Mouse (Mus musculus) thymus, postnatal 0 days (tissue): ENCODE measurements around the gene Stx1b. TPM values are rescaled to one million over a fixed set of nuclear protein-coding genes. Genes with fewer than 3 reads are reported as not detected.
"Not testable (repeated sequence)": the region's sequence is repeated elsewhere in the genome, so short reads cannot be mapped to it uniquely, and the experiment has no call there.

ENCODE experiments used
- DNase-seq: peaks from one replicate; pipeline ENCODE4 v3.0.0-alpha.2; 2015; ENCODE audit warnings: low spot score
- polyA plus RNA-seq: library from polyadenylated mRNA; unstranded; fragments of >200 nt; fragmentation: Nextera tagmentation; extraction: Ambion mirVana; gene quantifications from 2 replicates; pipeline ENCODE4 v1.2.1, GENCODE M21; 2015

Stx1b gene
- 0.19 and 0.49 TPM in 2 replicates for polyA plus RNA-seq

DNA sequence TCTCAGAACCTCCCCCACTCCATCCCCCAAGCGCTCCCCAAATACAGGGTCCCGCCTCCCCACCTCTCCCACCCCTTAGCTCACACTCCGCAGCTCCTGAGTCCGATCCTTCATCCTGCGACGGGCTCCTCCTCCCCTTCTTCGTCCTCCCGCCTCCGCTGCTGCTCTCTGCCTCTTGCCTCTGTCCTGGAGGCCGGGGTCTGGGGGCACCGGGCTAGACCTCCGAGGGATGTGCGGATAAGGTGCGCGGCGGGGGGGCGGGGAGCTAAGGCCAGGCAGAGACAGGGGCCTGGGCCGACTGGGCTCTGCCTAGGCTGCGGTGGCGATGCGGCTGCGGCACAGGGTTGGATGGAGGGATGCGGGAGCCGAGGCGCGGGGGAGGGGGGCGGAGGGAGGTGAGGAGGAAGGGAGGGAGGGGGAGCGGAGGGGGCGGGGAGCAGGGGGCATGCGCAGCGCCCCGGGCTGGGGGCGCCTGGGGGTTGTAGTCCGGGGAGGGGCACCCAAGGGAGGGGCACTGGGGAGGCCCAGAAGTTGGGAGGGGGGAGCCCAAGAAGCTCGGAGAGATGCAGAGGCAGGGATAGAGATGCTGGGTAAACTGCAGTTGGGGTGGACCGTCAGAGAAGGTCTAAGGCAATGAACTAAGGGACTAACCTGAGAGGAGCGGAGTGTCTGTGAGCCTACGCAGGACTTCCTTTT, at the start of gene Stx1b, which contains the start of gene Stx4a:
Stx1b (minus strand) TSS at position 374 of the 696 bp plus-strand sequence.
Stx4a (plus strand) TSS at position 119 of the 696 bp plus-strand sequence.
- no peak for DNase-seq

DNA sequence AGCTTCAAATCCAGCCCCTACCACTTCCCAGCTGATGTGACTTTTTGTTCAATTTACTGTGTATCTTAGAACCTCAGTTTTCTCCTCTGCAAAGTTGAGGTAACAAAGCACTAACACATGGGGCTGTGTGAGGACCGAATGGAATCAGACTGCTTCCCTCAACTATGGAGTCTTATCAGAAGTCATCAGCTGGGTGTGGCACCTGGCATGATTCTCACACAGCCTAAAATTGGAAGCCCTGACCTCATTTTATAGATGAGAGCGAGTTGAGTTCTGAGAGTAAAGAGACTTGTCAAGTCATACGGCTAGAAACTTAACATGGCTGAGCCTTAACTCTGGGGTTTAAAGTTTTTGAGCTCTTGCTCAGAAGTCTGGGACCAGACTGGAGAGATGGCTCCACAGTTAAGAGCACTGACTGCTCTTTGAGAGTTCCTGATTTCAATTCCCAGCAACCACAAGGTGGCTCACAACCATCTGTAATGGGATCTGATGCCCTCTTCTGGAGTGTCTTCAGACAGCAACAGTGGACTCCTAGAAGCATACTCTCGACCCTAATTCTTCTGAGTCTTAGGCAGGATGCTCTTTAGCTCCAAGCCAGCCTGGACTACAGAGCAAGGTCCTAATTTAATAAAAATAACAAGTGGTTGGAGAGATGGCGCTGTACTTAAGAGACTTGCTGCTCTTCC, 45.9 kb upstream of the Stx1b start:
- no peak for DNase-seq

GRCm38 (mm10) chr7:127869149-127869810, 44.9 kb upstream of the Stx1b start:
- no peak for DNase-seq

DNA sequence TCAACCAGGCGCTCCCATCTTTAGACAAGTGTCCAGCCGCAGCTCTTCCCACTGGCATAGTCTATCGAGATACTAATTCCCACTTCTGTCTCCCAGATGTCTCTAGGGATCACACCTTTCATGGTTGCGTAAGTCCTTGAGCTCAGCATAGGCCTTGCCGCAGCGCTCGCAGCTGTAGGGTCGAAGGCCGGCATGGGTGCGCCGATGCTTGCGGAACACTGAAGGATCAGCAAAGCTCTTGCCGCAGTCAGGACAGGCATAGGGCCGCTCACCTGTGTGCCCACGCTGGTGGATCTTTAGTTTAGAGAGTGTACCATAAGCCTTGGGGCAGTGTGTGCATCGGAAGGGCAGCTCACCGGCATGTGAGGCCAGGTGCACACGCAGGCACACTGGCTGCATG, 43.3 kb upstream of the Stx1b start:
- no peak for DNase-seq

DNA sequence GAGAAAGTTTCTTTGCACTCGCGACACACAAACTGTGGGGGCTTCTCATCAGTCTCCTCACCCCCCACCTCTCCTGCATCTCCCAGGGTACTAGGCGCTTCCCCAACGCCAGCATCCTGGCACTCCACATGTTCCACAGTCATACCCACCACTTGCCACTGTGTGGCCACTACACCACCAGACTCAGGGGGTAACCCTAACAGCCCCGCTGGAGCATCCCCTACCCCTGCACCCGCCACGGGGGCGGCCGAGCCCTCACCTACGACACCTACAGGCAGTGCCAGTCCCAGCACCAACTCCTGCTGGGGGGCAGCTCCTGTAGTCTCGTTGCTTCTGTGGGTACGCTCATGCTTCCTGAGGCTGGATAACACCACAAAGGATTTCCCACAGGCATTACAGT, 42.1 kb upstream of the Stx1b start:
- DNase-seq: no peak

- DNase-seq: no peak
Measured at GRCm38 (mm10) chr7:127858258-127858657, 33.9 kb upstream of the Stx1b start.

DNA sequence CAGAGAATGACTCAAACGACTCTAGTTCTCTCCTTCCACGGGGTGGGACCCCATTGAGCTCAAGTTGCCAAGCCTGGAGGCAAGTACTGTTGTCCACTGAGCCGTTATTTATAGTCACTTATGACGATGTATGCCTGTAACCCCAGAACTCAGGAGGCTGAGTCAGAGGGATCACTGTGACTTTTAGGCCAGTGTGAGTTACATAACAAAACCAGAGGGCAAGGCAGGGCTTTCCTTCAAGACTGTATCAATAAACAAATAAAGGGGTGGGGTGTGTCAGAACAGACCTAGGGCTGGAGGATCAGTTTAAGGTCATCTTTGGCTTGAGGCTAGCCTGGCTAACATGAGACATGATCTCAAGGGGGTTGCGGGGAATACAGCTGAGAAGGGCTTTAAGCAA, 26.6 kb upstream of the Stx1b start:
- no peak for DNase-seq

DNA sequence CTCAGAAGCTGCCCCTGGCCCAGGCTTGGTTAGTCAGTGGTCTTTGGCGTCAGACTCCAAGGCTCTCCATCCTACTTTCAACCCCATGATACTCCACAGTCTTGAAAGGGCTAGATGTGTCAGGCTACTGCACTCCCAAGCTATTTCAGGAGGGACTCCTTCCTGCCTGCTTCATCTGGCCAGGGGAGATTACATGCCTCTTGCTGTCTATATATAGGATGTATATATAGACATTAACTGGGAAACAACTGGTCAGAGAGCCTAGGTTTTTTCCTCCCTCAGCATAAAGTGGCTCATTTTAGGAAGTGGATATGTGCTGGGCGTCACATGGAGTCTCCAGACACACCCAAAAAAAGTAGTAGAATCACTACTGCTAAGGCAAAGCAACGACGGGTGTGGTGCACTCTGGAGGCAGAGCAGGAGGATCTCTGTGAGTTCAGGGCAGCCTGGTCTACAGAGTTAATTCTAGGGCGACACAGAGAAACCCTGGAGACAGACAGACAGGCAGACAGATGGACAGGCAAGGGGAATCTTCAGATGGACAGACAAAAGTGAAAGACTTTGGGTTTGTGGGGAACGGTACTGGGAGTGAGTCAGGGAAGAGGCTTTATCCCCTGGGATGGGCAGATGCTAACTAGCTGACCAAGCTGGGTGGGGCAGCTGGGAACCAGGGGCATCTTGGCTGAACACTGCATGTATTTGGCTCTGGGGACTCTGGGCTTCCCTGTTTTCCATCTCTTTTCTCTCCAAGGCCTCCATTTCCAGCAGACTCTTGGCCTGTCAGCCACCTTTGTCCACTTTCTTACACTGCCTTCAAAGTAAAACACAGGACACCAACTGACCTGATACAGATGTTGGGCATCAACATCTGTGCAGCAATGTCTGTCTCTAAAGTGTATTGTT, 25.9 kb upstream of the Stx1b start:
- DNase-seq: no peak

- peak; percentile 79 for DNase-seq
Measured at GRCm38 (mm10) chr7:127842001-127842718, 17.8 kb upstream of the Stx1b start.

GRCm38 (mm10) chr7:127841340-127842000, 17.1 kb upstream of the Stx1b start:
- DNase-seq: peak; percentile 91

DNA sequence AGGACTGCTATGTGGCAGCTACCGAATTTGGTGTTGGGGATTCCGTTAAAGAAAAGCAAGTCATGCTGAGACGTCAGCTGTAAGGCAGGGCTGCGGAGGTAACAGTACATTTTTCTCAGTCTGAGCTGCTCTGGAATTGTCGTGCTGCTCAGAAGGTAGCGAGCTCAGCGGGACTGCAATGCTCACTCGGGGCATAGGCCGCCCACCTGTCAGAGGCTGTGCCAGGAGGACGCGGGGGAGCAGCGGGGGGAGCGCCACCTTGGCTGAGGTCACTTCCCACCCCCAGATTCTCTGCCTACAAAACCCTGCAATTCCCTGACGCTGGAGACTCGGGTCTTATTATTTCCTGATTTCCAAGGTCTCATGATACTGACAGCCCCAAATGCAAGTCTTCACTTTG, 16.5 kb upstream of the Stx1b start:
- peak; percentile 63 for DNase-seq

DNA sequence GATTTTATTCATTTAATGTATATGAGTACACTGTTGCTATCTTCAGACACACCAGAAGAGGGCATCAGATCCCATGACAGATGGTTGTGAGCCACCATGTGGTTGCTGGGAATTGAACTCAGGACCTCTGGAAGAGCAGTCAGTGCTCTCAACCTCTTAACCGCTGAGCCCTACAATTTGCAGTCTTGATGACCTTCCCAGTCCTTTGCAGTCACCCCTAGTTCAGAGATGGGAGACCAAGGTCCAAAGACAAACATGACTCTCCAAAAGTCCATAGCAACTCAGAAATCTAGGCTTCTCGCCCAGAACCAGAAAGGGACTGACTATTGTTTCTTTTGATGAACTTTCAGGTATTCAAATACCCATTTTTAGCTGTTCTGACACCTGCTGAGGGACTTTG, 15.7 kb upstream of the Stx1b start:
- DNase-seq: not testable (repeated sequence)

GRCm38 (mm10) chr7:127837878-127838277, 13.5 kb upstream of the Stx1b start:
- not testable (repeated sequence) for DNase-seq

DNA sequence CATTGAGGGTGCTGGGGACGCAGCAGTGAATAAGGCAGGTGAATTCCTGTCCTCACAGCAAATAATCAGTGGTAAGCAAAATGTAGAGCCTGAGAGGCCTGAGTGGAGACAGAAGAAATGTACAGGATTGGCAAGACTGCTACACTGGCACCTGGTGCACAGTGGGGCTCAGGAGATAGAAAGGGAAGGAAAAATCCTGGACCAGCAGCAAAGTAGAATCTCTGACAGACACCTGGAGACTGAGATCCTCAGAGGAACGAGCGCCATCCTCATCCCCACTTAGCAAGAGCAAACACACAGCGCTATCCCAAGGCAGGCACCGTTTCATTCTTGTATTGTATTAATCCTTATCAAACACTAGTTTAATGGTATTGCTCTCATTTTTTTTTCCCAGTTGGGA, 13.1 kb upstream of the Stx1b start:
- DNase-seq: no peak

DNA sequence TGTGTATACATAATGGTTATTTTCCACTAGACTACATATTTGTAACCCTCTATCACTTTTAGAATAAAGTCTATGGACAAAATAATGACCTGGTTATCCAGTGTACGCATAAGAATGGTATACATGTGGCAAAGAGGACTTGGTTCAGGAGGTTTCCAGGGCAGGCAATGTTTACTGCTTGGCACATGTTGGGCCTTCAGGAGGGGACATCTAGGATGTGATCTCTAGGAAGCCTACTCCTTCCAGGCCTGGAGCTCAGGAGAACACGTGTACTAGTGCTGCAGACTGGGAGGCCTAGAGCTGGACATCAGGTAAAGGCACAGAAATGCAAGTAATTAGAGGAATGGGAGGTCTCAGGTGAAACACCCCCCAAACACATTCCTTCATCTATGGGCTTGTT, 11.2 kb upstream of the Stx1b start:
- no peak for DNase-seq

DNA sequence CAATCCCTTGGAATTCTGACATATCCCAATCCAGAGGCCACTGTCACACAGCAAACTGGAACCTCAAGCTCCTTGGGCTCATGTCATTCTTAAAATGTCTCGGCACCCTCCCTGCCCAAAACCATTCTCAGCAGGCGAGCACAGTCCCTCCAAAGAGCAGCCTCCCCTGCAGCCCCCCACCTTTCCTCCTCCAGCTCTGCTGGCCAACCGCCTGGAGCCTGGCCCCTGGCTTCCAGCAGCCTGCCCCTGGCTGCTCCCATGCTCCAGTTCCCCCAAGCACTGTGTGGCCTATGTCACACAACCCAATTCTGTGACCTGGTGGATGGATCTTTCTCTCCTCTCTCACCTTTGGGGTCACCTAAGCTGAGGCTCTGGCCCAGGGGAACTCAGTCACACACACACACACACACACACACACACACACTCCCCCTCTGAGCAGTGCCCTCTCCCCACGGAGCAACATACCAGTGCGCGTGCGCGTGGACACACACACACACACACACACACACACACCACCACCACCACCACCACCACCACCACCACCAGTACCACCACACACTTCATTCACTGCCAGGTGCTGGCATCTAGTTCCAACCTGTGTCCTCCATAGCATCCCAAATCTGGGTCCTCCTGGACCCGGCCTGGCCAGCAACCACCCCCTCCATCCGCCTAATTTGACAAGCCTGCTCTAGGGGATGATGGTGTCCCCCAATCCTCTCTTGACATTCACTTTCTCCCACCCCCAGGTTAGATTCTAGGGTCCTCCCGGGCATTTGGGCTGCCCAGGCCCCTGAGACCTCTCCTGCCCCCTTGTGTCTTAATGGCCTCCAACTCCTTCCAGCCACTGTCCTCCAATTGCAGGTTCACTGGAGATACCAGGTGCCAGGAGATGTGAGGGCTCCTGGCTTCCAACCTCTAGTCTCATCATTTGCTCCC, 845 bp downstream of the Stx1b start:
- DNase-seq: no peak

DNA sequence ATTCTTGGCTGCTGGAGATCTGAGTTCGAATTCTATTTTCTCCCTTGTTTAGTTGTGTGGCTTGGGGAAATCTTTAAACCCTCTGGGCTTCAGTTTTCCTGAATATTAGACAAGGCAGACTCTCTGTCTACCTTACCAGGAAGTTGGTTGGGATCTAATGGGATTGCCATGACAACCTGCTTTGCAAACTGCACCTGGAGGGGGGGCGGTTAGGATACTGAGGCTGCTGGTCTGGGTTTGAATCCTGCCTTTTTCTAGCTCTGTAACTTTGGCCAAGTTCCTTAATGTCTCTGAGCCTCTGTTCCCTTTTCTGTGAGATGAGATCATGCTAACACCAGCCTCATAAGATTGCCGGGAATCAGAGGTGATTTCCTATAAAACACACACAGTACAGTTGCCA, 1.9 kb downstream of the Stx1b start:
- no peak for DNase-seq

DNA sequence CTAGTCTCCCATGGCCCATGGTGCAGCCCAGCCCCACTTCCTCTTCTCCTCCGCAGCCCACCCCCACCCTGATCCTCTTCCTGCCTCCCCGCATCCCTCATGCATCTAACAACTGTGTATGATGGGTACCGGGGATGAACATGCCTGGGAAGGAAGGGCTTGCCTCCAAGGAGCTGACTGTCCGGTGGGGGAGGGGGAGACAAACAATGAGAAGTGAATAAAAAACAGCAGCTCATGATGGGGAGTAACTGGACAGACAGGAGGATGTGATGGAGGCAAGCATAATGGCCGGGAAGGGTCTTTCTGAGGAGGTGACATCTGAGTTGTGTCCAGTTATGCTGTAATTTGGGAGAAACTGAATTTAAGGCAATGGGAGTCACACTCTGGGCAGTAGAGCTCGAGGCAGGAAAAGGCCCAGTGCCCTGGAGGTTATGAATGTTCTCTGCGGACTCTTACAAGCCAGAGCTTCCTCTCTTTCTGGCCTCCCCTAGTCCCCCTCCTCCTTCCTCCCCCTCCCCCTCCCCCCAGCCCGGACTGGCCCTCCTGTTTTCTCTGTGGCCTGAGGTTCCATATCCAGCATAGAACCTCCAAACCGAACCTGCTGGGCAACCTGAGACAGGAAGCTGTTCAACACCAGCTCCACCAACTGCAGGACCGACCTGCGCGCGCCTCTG, 3.4 kb downstream of the Stx1b start:
- DNase-seq: no peak
